Mouse (Mus musculus) frontal cortex, adult (tissue): Measurements from ENCODE around the gene Smim6.
A peak's percentile ranks its signal among the peaks of the same experiment; 100 is the strongest.

Experiments
- ATAC-seq: cut with Nextera tagmentation; 2 replicates; pipeline ENCODE4 v1.9.2; 2017; ENCODE audit warnings: mild to moderate bottlenecking, moderate library complexity, mixed read lengths; ENCODE audit not compliant: low TSS enrichment

The Smim6 gene

DNA sequence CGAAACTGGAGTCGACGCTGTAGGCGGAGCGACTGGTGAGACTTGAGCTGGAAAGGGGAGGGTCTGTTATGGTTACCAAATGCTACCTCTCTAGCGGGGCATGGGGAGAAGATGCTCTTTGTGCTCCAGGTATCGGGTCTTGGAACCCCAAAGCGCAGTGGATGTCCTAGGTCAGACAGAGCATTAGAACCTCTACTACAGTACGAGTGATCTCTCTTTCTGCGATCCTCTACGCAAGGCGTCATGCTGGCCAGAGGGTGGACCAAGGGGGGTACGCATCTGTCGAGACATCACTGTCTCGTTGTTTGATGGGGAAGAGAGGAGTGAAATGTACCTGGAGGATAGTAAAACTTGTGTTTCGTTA, 21.9 kb downstream of the Smim6 start:
- peak; percentile 34; the same call in 1 of the 2 replicates for ATAC-seq

DNA sequence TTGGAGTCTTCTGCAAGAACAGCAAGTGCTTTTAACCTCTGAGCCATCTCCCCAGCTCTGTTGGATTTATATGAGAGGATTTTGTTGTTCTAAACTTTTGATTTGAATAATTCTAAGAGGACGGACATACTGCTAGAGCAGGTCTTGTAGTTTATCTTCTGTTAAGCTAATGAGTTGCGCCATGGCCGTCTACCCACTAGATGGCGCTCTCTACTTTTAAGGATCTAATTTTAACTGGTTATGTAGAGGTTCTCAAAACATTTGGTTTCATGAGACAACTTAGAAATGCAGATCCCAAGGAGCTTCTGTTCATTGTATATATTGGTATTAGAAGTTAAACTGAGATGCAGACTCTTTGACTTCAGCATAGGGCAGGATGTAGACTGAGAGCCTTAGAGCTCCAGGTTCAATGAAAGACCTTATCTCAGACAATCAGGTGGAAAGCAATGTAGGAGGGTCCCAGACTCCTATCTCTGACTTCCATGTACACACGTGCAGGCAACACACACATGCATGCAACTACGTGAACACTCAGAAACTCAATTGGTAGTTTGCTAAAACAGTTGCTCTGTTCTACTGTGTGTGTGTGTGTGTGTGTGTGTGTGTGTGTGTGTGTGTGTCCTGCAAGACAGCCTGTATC, 28.0 kb downstream of the Smim6 start:
- ATAC-seq: no peak; the same call in 1 of the 2 replicates

DNA sequence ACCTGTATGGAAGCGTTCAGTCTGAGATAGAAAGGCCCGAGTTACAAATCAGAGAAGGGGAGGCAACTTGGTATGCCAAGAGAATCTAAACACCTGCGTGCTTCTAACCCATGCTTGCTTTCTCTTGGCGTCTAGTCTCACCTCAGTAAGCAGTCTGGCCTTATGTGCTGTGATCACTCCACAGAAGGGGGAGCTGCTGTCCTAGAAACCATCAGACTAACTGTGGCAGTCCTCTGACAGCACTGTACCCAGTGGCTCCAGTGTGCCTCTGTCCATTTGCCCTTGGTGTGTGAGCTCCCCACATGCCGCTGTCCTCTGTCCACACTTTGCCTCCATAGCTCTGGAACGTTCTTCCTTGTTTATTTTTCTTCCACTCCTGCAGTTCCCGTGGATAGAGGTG, 30.2 kb downstream of the Smim6 start:
- ATAC-seq: no peak

DNA sequence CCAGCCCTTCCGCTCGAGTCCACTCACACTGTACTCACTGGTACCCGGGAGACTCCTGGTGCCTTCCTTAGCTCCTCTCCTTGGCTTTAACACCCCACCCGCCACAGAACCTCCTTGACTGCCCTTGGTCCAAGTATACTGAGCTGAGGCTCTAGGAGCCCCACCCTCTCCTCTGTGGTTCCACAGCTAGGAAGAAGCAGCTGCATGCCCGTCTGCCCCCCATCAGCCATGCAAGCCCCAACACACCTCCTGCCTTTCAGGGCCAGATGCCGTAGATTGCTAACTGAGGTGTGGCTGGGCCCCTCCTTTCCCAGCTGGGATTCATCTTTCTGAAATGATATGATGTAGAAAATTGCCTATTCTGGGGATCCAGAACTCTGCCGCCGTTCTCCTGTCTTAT, 33.4 kb downstream of the Smim6 start:
- no peak; the same call in 1 of the 2 replicates for ATAC-seq

DNA sequence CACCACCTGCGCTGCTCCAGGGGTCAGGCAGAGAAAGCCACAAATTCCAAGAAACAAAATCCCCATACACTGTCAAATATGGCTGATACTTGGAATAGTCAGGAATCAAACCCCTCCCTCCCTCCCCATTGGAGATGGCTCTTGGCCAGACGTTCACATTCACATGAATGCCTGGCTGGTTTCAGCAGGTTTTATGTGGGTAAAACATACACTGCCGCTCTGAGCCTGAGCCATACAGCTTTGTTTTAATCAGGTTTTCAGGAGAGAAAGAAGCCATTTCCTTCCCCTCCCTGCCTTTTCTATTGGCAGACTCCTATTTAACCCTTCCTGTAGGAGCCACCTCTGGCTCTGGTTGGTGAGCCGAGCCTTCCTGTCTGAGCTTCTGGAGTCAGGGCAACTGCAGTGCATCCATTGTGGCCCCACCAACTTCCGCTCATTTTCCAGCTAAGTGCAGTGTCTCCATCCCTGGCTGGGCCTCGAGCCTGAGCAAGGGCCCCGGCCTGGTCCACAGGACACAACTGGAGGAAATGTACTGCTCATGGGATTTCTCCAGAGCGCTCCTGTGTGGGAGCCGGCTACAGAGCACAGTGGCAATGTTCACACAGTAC, 34.5 kb downstream of the Smim6 start:
- ATAC-seq: no peak

DNA sequence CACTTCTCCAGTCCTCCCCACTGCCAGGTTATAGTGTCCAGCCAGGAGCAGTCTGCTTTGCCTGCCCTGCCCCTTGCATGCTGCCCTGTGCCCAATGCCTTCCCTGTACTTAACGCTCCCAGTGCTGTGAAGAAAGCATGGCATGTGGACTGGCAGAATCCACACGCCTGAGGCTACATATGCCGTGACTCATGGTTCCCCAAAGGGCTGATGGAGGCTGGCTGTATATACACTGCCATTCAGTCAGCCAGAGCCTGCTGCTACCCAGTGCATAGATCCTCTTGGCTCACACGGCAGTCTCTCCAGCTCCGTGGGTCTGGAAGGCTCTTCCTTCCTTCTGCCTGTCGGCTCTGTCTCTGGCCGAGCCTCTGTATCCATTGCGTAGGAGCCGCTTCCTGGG, 36.5 kb downstream of the Smim6 start:
- ATAC-seq: peak; percentile 65

DNA sequence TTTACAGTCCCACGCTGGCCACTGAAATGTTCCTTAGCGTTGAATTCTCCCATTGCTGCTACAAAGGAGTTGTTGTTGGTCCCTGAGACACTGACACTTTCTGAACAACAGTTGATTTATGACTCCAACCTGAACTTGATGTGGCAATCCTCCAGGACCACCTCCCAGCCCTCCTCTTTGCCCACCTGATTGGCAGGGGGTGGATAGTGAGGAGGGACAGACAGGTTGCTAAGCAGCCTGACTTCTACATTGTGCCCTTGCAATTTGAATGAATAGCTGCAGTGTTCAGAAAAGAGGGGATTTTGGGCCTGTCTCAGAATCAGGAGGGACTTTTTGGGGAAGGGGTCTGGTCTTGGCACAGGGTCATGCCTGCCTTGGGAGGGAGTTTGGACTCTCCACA, 38.9 kb downstream of the Smim6 start:
- no peak for ATAC-seq

DNA sequence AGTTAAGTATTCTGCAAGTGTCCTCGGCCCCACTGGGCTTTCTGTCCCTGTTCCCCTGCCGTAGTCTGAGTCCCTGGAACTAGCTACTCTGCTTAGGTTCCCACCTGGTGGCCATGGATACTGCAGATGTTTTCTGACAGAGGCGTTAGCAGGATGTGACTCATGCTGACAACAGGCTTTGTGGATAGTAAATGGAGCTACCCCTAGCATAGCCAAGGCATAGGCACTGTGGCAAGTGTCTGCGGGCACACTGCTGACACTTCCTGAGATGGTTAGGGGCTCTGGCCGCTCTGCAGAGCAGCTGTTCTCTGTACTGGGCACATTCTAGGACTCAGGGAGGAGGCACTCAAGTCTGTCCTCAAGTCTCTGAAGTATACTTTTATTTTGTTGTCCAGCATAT, 42.9 kb downstream of the Smim6 start:
- no peak for ATAC-seq

DNA sequence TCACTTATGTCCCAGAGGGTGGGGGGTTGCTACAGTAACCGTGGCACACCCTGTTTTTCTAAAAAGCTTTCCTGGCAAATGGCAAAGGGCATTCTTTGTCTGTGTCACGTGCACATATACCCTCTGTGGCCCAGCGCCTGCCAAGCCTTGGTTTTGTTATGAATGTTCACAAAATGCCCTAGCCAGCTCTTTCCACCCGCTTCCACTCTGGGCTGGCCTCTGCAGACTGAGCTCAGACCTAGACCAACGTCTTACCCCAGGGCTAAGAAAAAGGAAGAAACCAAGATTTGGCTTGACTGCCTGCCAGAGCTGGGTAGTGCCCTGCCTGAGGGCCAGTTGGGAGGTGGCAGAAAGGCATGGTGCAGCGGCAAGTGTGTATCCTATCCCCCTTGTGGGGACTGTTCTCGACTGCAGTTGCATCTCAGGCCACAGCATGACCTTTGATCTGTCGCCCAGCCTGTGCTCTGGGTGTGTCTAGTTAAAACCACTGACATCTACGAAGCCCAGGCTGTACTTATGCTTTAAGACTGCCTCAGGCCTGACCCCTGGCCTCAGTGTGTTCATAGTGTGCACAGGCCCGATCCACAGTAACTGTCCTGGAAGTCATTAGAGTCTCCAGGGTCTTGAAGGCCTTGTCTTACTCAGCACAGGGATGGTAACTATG, 43.5 kb downstream of the Smim6 start:
- no peak for ATAC-seq

DNA sequence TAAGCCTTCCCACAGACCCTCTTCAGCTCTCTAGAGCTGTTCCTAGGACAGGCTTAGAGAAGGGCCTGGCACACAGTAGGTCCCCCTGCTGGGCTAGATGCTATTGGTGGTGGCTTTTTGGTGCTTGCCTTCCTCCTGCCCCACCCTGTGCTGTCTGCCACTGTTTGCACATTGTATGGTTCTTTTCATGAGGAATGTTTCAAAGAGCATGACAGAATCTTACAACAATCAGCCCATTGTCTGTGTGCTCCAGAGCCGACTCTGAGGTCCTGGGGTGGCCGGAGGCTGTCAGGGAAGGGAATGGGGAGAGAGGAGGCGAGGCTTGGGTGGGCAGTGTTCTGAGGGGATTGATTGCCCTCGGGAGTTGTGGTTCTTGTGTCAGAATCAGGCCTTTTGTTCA, 44.6 kb downstream of the Smim6 start:
- peak; percentile 65 for ATAC-seq

DNA sequence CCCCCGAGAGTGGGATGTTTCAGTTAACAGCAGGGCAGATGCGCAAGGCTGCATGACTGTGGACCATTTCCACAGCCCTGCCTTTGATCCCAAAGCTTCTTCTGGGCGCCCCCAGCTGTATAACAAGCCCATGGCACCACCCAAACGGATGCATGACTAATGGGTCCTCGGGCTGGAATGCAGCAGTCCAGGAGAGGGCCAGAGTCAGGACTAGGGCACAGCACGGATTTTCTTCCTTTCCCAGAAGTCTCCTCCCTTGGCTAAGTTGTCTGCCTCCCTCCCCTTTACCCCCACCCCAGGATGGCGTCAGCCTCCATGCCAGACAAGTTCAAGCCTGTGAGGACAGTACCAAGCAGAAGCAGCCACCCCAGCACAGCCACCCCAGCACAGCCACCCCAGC, 46.2 kb downstream of the Smim6 start:
- ATAC-seq: no peak

DNA sequence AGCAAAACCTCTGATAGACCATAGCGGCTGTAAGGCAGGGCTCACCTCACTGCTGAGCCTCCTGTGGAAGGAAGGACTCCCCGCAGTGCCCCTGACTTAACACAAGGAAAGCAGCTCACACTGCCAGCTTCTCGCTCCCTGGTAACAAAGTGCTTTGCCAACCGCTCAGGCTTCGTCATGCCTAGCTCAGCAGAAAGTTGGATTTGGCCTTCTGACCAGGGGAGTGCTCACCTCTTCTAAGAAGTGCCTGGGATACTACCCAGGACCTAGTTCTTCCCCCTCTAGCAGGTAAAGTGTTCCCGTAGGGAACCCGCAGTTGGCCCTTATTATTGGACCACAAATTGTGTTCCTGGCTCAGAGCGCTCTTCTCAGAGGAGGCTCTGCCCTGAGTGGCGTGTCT, 47.2 kb downstream of the Smim6 start:
- no peak for ATAC-seq

DNA sequence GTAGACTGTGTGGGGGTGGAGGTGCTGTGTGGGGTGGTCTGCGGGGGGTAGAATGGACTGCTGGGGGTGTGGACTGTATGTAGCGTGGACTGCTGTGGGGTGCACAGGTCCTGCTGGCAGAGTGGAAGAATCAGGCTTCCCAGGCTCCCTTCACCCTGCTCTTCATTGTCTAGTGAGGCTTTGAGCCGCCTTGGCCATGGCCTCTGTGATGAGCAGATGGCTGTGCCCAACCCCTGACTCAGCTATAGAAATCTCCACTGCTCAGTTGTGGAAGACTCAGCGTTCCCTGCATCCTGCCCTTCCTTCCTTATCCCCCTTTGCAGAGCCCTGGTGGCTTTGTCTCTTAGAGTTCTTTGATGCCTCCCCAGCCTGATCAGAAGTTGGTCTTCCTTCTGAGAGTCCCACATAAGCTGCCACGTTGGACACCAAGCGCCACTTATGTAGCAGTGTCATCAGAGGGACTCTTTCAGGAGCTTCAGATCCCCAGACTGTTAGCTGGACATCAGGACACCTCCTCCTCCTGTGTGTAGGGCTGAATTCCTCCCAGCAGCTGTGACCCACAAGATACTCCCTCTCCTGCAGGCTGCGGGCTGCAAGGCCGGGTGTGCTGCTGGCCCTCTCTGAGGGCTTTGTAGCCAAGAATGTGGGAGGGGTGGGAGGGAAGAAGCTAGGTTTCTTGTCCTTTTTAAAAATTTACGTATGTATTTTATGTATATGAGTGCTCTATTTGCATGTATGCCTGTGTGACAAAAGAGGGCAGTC, 51.0 kb downstream of the Smim6 start:
- ATAC-seq: no peak
